Mouse (Mus musculus) liver, postnatal 0 days (tissue): ENCODE data around the gene Best3. TPM values are rescaled to one million over a fixed set of nuclear protein-coding genes. Genes with fewer than 3 reads are reported as not detected.

Experiments
- ATAC-seq: fragments of 200-750 bp; cut with Nextera tagmentation; 2 replicates; pipeline ENCODE4 v1.8.0; 2017; ENCODE audit warnings: mild to moderate bottlenecking, moderate library complexity
- DNase-seq: peaks from one replicate; pipeline ENCODE4 v3.0.0-alpha.2; 2016
- H3K27ac ChIP-seq: fragments of 300-500 bp; sonication (generic); 2 replicates; pipeline ENCODE4 v1.5.1; 2014; ENCODE audit warnings: antibody characterized with exemption, moderate library complexity, mild to moderate bottlenecking, low read depth
- H3K27me3 ChIP-seq: fragments of 300-500 bp; sonication (generic); 2 replicates; pipeline ENCODE4 v1.6.1; 2014; ENCODE audit warnings: low read length, control low read depth, mixed read lengths; ENCODE audit not compliant: insufficient read depth
- H3K36me3 ChIP-seq: fragments of 300-500 bp; sonication (generic); replicated peaks from 2 replicates; pipeline ENCODE4 v1.6.1; 2014; ENCODE audit warnings: mild to moderate bottlenecking, control low read depth, low read length, moderate library complexity, mixed read lengths; ENCODE audit not compliant: insufficient read depth
- H3K4me1 ChIP-seq: fragments of 300-500 bp; sonication (generic); 2 replicates; pipeline ENCODE4 v1.6.1; 2014; ENCODE audit warnings: antibody characterized with exemption, mild to moderate bottlenecking, control low read depth; ENCODE audit not compliant: insufficient read depth
- H3K4me2 ChIP-seq: fragments of 300-500 bp; sonication (generic); 2 replicates; pipeline ENCODE4 v1.6.1; 2014; ENCODE audit warnings: low read depth, mild to moderate bottlenecking, low read length, moderate library complexity, mixed read lengths
- H3K4me3 ChIP-seq: fragments of 300-500 bp; sonication (generic); 2 replicates; pipeline ENCODE4 v1.5.1; 2014; ENCODE audit warnings: low read depth, low read length
- H3K9ac ChIP-seq: fragments of 300-500 bp; sonication (generic); replicated peaks from 2 replicates; pipeline ENCODE4 v1.6.1; 2014; ENCODE audit warnings: mild to moderate bottlenecking, moderate library complexity
- H3K9me3 ChIP-seq: fragments of 300-500 bp; sonication (generic); 2 replicates; pipeline ENCODE4 v1.6.1; 2016; ENCODE audit warnings: mild to moderate bottlenecking, control low read depth, low read length, mixed read lengths
- CTCF ChIP-seq: sonication (generic); IDR thresholded peaks from 2 replicates; pipeline ENCODE4 v1.5.1; 2016; ENCODE audit warnings: antibody characterized with exemption, low read depth
- EP300 ChIP-seq: IDR thresholded peaks from 2 replicates; pipeline ENCODE4 v1.6.1; 2016; ENCODE audit warnings: antibody characterized with exemption, low read depth, mild to moderate bottlenecking
- WGBS: fragments of 180-500 bp; shearing (Covaris S2); extraction: QIAGEN DNeasy Blood & Tissue Kit; methylation state at CpG from one replicate; pipeline ENCODE4 v1.1.7; 2014; ENCODE audit not compliant: insufficient replicate concordance; 5-methylcytosine and 5-hydroxymethylcytosine counted together
- polyA plus RNA-seq: library from polyadenylated mRNA; unstranded; fragments of >200 nt; fragmentation: Nextera tagmentation; extraction: Ambion mirVana; gene quantifications from 2 replicates; pipeline ENCODE4 v1.2.1, GENCODE M21; 2015

The Best3 gene
- polyA plus RNA-seq, 1 experiment from 2014 or later, result not detected

DNA sequence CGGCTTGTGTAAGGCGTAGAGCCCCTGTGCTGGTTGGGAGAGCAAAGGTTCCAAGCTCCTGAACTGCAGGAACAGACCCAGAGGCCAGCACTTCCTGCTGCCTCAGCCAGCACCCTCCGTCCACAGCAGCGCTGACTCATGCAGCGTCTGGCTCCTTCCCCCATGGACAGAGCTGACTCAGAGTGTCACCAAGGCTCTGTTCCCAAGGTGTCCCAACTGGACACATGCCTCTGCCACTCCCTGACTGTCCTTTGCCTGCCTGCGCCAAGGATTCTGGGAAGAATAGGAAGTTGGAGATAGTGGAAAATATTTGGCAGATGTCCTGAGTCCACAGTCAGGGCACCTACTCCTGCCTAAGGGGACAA is 10.1 kb downstream of the Best3 start:
- no peak overlapping the region for H3K4me2 ChIP-seq
- 27% methylated on average over 6 of the region's 6 CpGs for WGBS
- peak; percentile 25 for DNase-seq
- H3K9ac ChIP-seq, result no peak overlapping the region
- H3K9me3 ChIP-seq, result no peaks in the 10 kb centered on the region
- H3K36me3 ChIP-seq, result no peaks in the 10 kb centered on the region
- ATAC-seq, result peak; percentile 66
- H3K27ac ChIP-seq, result no peak overlapping the region
- no peak for TF ChIP-seq EP300
- no peaks in the 10 kb centered on the region for H3K27me3 ChIP-seq
- H3K4me1 ChIP-seq, result peaks cover 5% of the 10 kb centered on the region; the same call in 1 of the 2 replicates
- H3K4me3 ChIP-seq, result no peak overlapping the region

DNA sequence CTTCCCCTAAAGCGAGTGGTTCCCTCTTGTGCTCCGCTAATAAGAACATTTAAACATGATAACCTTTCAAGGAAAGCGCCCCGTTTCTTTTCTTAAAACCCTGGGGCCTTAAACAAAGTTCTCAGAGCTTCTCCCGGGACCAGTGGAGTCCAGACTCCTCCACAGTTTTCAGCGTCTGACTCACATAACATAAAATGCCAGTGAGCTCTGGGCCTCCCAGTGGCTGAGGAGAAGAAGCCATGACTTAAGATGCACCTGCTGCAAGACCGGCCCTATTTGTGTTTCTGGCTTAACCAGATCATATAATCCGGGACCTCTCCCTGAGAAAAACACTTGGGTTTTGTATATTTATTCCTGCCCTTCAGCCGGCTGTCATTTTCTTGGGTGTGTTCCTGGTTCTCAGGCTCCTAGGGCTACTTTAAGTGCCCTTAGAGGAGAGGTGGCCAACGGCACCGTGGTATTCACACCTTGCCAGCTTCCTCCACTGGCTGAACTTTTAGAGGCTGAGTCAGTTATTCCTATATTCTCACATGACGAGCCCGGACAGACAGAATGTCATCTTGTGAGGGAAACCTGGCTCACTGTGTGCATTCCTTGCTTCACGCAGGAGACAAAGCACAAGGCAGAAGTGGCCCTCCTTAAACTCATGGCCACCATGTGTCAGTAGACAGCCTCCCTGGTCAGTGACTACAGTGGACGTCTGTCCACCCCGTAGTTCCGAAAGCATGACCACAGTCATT is 12.8 kb downstream of the Best3 start:
- no peaks in the 10 kb centered on the region for H3K9me3 ChIP-seq
- no peak overlapping the region for H3K27ac ChIP-seq
- H3K4me2 ChIP-seq, result no peak overlapping the region
- ATAC-seq, result no peak
- WGBS, result 79% methylated on average over 17 of the region's 17 CpGs
- no peak for DNase-seq
- TF ChIP-seq EP300 (no peak), CTCF (no peak)
- H3K27me3 ChIP-seq, result no peaks in the 10 kb centered on the region
- H3K4me1 ChIP-seq, result peaks cover 5% of the 10 kb centered on the region; the same call in 1 of the 2 replicates
- H3K36me3 ChIP-seq, result no peaks in the 10 kb centered on the region
- no peak overlapping the region for H3K4me3 ChIP-seq
- H3K9ac ChIP-seq, result no peak overlapping the region

DNA sequence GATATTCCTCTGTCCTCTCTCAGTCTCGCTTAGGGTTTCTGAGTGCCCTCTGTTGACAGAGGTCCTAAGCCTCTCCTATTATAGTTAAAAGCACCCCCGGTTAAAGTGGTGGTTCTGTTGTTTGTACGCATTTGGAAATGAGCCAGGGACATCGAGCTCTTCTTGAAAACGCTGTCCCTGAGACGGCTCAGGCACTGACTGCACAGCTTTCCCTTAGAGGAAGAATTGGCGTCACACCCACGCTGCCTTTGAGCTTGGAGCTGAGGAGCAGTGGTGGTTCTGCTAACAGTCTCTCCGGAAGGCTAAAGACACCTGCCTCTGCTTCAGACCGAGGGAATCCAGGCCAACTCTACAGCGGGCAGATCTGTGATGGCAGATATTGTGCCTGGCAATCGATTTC is 14.9 kb downstream of the Best3 start:
- H3K27ac ChIP-seq, result no peak overlapping the region
- no peak overlapping the region for H3K4me2 ChIP-seq
- DNase-seq, result no peak
- H3K9ac ChIP-seq, result no peak overlapping the region
- 60% methylated on average over 12 of the region's 12 CpGs for WGBS
- peaks cover 3% of the 10 kb centered on the region; the same call in 1 of the 2 replicates for H3K4me1 ChIP-seq
- H3K36me3 ChIP-seq, result no peaks in the 10 kb centered on the region
- ATAC-seq, result no peak
- H3K9me3 ChIP-seq, result no peaks in the 10 kb centered on the region
- TF ChIP-seq EP300 (no peak), CTCF (no peak)
- no peaks in the 10 kb centered on the region for H3K27me3 ChIP-seq
- H3K4me3 ChIP-seq, result no peak overlapping the region

DNA sequence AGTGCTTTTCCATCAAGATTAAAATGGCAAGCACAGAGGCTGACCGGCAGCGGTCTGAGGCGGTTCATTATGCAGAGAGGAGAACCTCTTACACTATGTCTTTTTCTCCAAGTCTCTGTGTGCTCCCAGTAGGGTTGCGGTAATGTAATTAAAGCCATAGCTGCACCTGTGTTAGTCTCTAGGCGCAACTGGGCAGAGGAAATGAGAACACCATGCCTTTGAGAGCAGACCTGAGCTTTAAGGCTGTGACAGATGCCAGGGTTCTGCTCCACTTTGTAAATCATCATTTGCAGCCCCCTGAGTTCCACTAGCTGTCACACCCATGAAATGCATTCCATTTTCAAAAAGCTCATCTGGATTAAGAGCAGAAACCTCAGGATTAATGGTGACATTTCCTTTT is 18.6 kb downstream of the Best3 start:
- no peaks in the 10 kb centered on the region for H3K9me3 ChIP-seq
- H3K4me3 ChIP-seq, result no peak overlapping the region
- no peak overlapping the region for H3K27ac ChIP-seq
- no peaks in the 10 kb centered on the region for H3K36me3 ChIP-seq
- no peak overlapping the region for H3K4me2 ChIP-seq
- no peaks in the 10 kb centered on the region for H3K27me3 ChIP-seq
- no peak for ATAC-seq
- H3K4me1 ChIP-seq, result no peaks in the 10 kb centered on the region
- TF ChIP-seq EP300, result no peak
- TF ChIP-seq CTCF, result no peak
- whole genome bisulfite sequencing, result 81% methylated on average over 5 of the region's 5 CpGs
- DNase-seq, result no peak
- H3K9ac ChIP-seq, result no peak overlapping the region

DNA sequence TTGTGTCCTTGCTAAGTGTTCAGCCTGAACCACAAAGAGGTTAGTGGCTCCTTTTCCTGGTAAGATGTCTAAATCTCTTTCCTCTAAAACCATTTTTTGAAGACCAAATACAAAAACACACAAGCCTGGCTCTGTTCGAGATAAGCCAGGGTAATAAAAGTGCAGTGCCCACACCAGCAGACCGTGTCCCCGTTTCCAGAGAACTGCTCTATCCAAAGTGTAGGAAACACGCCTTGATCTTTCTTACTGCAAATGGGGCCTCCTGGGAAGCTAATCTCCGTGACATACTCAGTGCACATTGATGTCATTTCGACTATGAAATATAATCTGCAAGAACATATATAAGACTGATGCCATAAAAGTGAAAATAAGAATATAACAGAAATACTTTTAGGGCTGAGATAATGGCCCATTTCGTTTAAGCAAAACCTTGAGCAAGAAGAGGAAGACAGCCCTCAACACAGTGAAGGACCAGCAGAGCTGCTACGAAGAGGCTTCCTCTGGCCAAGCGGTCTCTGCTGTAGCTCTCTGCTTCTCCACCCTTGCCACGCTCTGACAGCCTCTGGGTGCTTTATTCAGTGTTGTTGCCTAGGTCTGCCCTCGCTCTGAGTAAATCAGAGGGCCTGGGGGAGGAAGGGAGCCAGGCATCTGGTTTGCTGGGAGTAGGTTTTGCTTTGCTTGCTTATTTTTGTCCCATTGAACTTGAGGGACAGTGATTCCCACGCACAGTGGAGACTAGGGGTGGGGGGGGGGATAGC is 19.8 kb downstream of the Best3 start:
- H3K27me3 ChIP-seq, result no peaks in the 10 kb centered on the region
- no peak overlapping the region for H3K27ac ChIP-seq
- H3K4me3 ChIP-seq, result no peak overlapping the region
- no peaks in the 10 kb centered on the region for H3K4me1 ChIP-seq
- ATAC-seq (no peak), DNase-seq (no peak)
- no peaks in the 10 kb centered on the region for H3K9me3 ChIP-seq
- H3K36me3 ChIP-seq, result no peaks in the 10 kb centered on the region
- no peak for TF ChIP-seq EP300
- TF ChIP-seq CTCF, result no peak
- 64% methylated on average over 12 of the region's 12 CpGs for WGBS
- no peak overlapping the region for H3K9ac ChIP-seq
- H3K4me2 ChIP-seq, result no peak overlapping the region

DNA sequence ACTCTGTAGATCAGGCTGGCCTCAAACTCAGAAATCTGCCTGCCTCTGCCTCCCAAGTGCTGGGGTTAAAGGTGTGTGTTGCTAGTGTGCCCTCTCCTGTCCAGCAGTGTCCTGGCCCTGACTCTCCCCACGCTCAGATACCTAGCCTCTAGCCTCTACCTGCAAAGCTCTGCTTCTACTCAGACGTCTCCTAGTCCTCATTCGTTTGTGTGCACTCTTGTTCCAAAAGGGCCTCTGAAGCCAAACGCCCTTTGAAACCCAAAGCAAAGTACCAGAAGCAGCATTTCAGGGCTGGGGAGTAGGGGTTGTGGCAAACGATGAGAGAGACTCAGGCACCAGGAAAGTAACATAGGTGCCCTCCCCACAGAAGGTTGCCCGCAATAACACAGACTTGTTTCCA is 23.6 kb downstream of the Best3 start:
- DNase-seq (no peak), ATAC-seq (no peak)
- Histone ChIP-seq H3K27ac (no peak overlapping the region), H3K9me3 (no peaks in the 10 kb centered on the region), H3K4me1 (no peaks in the 10 kb centered on the region), H3K4me3 (no peak overlapping the region), H3K4me2 (no peak overlapping the region), H3K9ac (no peak overlapping the region), H3K36me3 (no peaks in the 10 kb centered on the region), H3K27me3 (no peaks in the 10 kb centered on the region)
- TF ChIP-seq CTCF (no peak), EP300 (no peak)
- WGBS, result 73% methylated on average over 6 of the region's 6 CpGs
